8 mouse cellular contexts compared by ENCODE assay signal in the genomic region with DNA sequence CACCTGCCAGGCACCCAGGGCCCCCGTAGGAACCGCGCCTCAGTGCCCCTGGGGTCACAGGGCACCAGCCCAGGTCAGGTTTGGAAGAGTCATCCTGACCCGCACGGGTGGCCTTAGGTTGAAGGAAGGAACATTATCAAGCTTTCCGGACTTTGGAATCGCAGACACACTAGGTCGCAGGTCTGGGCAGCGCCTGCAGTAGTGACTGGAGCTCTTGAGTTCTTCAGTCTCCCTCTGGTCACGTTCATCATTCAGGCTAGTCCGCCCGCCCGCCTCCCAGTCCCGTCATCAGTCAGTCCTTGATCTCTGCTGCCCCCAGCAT. TPM values are rescaled to one million over a fixed set of nuclear protein-coding genes. Genes with fewer than 3 reads are reported as not detected.
A peak's percentile ranks its signal among the peaks of the same experiment; 100 is the strongest.
DNase-seq lines count a peak whose midpoint lies in the region; ATAC-seq and TF ChIP-seq lines count a peak whose summit lies in the region.

No protein-coding gene starts in this region.

- H3K27me3 ChIP-seq in heart, embryonic 12.5 days (replicated peaks): peaks cover 17% of the 10 kb centered on the region
- no peaks in the 10 kb centered on the region for H3K27me3 ChIP-seq in hindbrain, embryonic 16.5 days (replicated peaks; ENCODE audit: control insufficient read depth, insufficient read depth, low read length)

- ATAC-seq in heart, embryonic 12.5 days (ENCODE audit: insufficient number of reproducible peaks, low FRiP score): peak; percentile 26; the same call in 1 of the 2 replicates
- ATAC-seq in hindbrain, embryonic 16.5 days: no peak

- no peak overlapping the region for H3K27ac ChIP-seq in heart, embryonic 12.5 days (ENCODE audit: poor library complexity, severe bottlenecking)
- no peak overlapping the region for H3K27ac ChIP-seq in cortical plate, adult 2 months (ENCODE audit: insufficient read depth, low read length)
- no peak overlapping the region for H3K27ac ChIP-seq in hindbrain, embryonic 16.5 days (ENCODE audit: low read depth, low read length)

- peaks cover 24% of the 10 kb centered on the region for H3K4me1 ChIP-seq in heart, embryonic 12.5 days (replicated peaks)
- H3K4me1 ChIP-seq in cortical plate, adult 2 months (ENCODE audit: control insufficient read depth, insufficient read depth, low read length): no peaks in the 10 kb centered on the region
- H3K4me1 ChIP-seq in hindbrain, embryonic 16.5 days (ENCODE audit: control insufficient read depth, insufficient read depth, low read depth, low read length): peaks cover 17% of the 10 kb centered on the region

- TF ChIP-seq POLR2A in cortical plate, adult 2 months (IDR thresholded peaks at IDR 0.05; ENCODE audit: extremely low read depth, insufficient read depth, low read length): no peak

- H3K36me3 ChIP-seq in heart, embryonic 12.5 days: no peaks in the 10 kb centered on the region
- no peaks in the 10 kb centered on the region for H3K36me3 ChIP-seq in hindbrain, embryonic 16.5 days (ENCODE audit: control insufficient read depth, insufficient read depth, low read length)

- no peaks in the 10 kb centered on the region for H3K9me3 ChIP-seq in heart, embryonic 12.5 days (replicated peaks)
- H3K9me3 ChIP-seq in hindbrain, embryonic 16.5 days (ENCODE audit: control insufficient read depth, low read length): no peaks in the 10 kb centered on the region

- no peak for TF ChIP-seq CTCF in cortical plate, adult 2 months (IDR thresholded peaks at IDR 0.05; ENCODE audit: extremely low read depth, insufficient read depth, low read length)

- WGBS in heart, embryonic 12.5 days: 5% methylated on average over 14 of the region's 14 CpGs
- 9% methylated on average over 14 of the region's 14 CpGs for WGBS in hindbrain, embryonic 16.5 days

- peak overlapping the region; percentile 43 for H3K4me3 ChIP-seq in heart, embryonic 12.5 days
- H3K4me3 ChIP-seq in cortical plate, adult 2 months (ENCODE audit: insufficient read depth, low read length): peak overlapping the region; percentile 36; the same call in 1 of the 2 replicates
- H3K4me3 ChIP-seq in hindbrain, embryonic 16.5 days (ENCODE audit: low read length): peak overlapping the region; percentile 26

- H3K9ac ChIP-seq in heart, embryonic 12.5 days: peak overlapping the region; percentile 47
- H3K9ac ChIP-seq in hindbrain, embryonic 16.5 days (ENCODE audit: low read depth, low read length): peak overlapping the region; percentile 1; the same call in 1 of the 2 replicates

- H3K4me2 ChIP-seq in heart, embryonic 12.5 days: peak overlapping the region; percentile 80
- H3K4me2 ChIP-seq in hindbrain, embryonic 16.5 days (ENCODE audit: low read length): peak overlapping the region; percentile 56

- no peak for DNase-seq in heart, adult 11 months
- peak; percentile 16 for DNase-seq in lung, postnatal 36 days
- no peak for DNase-seq in Muller cell, postnatal 12 days (ENCODE audit: inconsistent ontology term)
- DNase-seq in right cerebral cortex, postnatal 4 days: no peak
- no peak for DNase-seq in thymus, postnatal 10 days (ENCODE audit: low spot score in 2 of 2)

RNA-seq across cellular contexts. Expression of gene Papln, which starts 0.6 kb away (rescaled TPM):
- polyA plus RNA-seq in heart, embryonic 12.5 days (2016; fragmentation: Nextera tagmentation; extraction: Ambion mirVana): 0.22 and 0.23 TPM in 2 replicates
- 3.0 and 3.4 TPM in 2 replicates for polyA plus RNA-seq in cortical plate, adult 2 months (2012; rRNA removed)
- 0.31 and 0.42 TPM in 2 replicates for polyA plus RNA-seq in hindbrain, embryonic 16.5 days (2015; fragmentation: Nextera tagmentation; extraction: Ambion mirVana)
